Mouse (Mus musculus) ES-E14 (cell line): Measurements from ENCODE around the gene Ss18l1. TPM values are rescaled to one million over a fixed set of nuclear protein-coding genes. Genes with fewer than 3 reads are reported as not detected.

ENCODE experiments used
- DNase-seq: peaks from one replicate; pipeline ENCODE4 v3.0.0-alpha.2; 2013; ENCODE audit warnings: low read depth, low spot score
- H3K27ac ChIP-seq: 2 replicates; pipeline ENCODE4 v1.5.1; 2012; ENCODE audit warnings: low read depth, mild to moderate bottlenecking, low read length, moderate library complexity, mixed read lengths; ENCODE audit not compliant: poor library complexity, insufficient read depth, severe bottlenecking
- H3K36me3 ChIP-seq: 2 replicates; pipeline ENCODE4 v1.6.1; 2012; ENCODE audit warnings: mild to moderate bottlenecking, low read length, moderate library complexity, mixed read lengths; ENCODE audit not compliant: control insufficient read depth, poor library complexity, insufficient read depth, severe bottlenecking
- H3K4me1 ChIP-seq, 2 experiments: fragments of 150-350 bp in 1 of 2; sonication (generic) in 1 of 2; 2 replicates each; pipeline ENCODE4 v1.6.1; 2012; ENCODE audit warnings: low read length in 2 of 2, mild to moderate bottlenecking in 1 of 2, mixed read lengths in 1 of 2; ENCODE audit not compliant: control insufficient read depth in 2 of 2, insufficient read depth in 2 of 2, poor library complexity in 1 of 2
- H3K4me3 ChIP-seq, 2 experiments: fragments of 150-350 bp in 1 of 2; sonication (generic) in 1 of 2; 2 replicates each; pipeline ENCODE4 v1.5.1; 2012; ENCODE audit warnings: low read length in 2 of 2, low read depth in 1 of 2, mild to moderate bottlenecking in 1 of 2, mixed read lengths in 1 of 2; ENCODE audit not compliant: insufficient read depth in 1 of 2, poor library complexity in 1 of 2, severe bottlenecking in 1 of 2
- H3K9ac ChIP-seq: 2 replicates; pipeline ENCODE4 v1.6.1; 2012; ENCODE audit warnings: low read depth, mild to moderate bottlenecking, low read length, mixed read lengths; ENCODE audit not compliant: poor library complexity, insufficient read depth, severe bottlenecking
- H3K9me3 ChIP-seq: fragments of 150-350 bp; sonication (generic); 2 replicates; pipeline ENCODE4 v1.6.1; 2012; ENCODE audit warnings: low read depth, mild to moderate bottlenecking, low read length; ENCODE audit not compliant: control insufficient read depth, insufficient read depth
- CHD2 ChIP-seq: IDR thresholded peaks from 2 replicates; pipeline ENCODE4 v1.6.1; 2014; ENCODE audit warnings: mild to moderate bottlenecking, low read depth, low read length, inconsistent platforms
- HCFC1 ChIP-seq: IDR thresholded peaks from 2 replicates; pipeline ENCODE4 v1.6.1; 2012; ENCODE audit warnings: low read length, inconsistent platforms, borderline replicate concordance; ENCODE audit not compliant: insufficient read depth
- MAFK ChIP-seq: IDR thresholded peaks from 2 replicates; pipeline ENCODE4 v1.6.1; 2014; ENCODE audit warnings: mild to moderate bottlenecking, low read depth, low read length, inconsistent platforms; ENCODE audit not compliant: insufficient read depth
- ZC3H11A ChIP-seq: IDR thresholded peaks from 2 replicates; pipeline ENCODE4 v1.6.1; 2012; ENCODE audit warnings: low read depth, mild to moderate bottlenecking, inconsistent platforms, low read length, borderline replicate concordance
- ZNF384 ChIP-seq: IDR thresholded peaks from 2 replicates; pipeline ENCODE4 v1.6.1; 2012; ENCODE audit warnings: low read depth, low read length, inconsistent platforms
- in situ Hi-C, 2 experiments: fragments of 600-800 bp; cut with MboI; formaldehyde crosslinking; loops; one replicate each; pipeline ENCODE4 v1.15.1; 2025; ENCODE audit warnings: low sequenced_read_pairs in 2 of 2, inconsistent platforms in 1 of 2; ENCODE audit not compliant: unreplicated experiment in 2 of 2
- total RNA-seq: library from RNA; depleted of rRNA; stranded (reverse); fragments of 300-350 nt; gene quantifications from 2 replicates; pipeline ENCODE4 v1.2.3, GENCODE M21; 2012

Gene Ss18l1
- total RNA-seq, 1 experiment = 4.9 TPM

GRCm38 (mm10) chr2:180047980-180048635 is 5.8 kb downstream of the Ss18l1 start:
- DNase-seq = no peak
- H3K9me3 ChIP-seq = no peaks in the 10 kb centered on the region
- TF ChIP-seq ZC3H11A = no peak
- TF ChIP-seq HCFC1 = no peak
- no peak for TF ChIP-seq ZNF384
- no peak for TF ChIP-seq MAFK
- no peak for TF ChIP-seq CHD2
- no peak overlapping the region for H3K4me3 ChIP-seq
- no peak overlapping the region for H3K27ac ChIP-seq
- peaks cover 0 to 6% of the 10 kb centered on the region in 2 experiments; a peak in 1 of 4 replicates for H3K4me1 ChIP-seq
- 0 out of 2 replicates have a peak, but pooled peaks cover under 1% of the 10 kb centered on the region for H3K36me3 ChIP-seq
- H3K9ac ChIP-seq = no peak overlapping the region
- in situ Hi-C loops = loop anchor here (5.0 to 10.0 kb wide), 2 partner anchors 131 to 133 kb away; no protein-coding TSS in a partner anchor

GRCm38 (mm10) chr2:180050986-180051385 is 8.7 kb downstream of the Ss18l1 start:
- peaks cover 6% of the 10 kb centered on the region for H3K36me3 ChIP-seq
- H3K4me1 ChIP-seq = peaks cover 0 to 6% of the 10 kb centered on the region in 2 experiments; a peak in 1 of 4 replicates
- 0 out of 2 replicates have a peak, but pooled peaks have one; percentile 65 for TF ChIP-seq ZC3H11A
- no peak for TF ChIP-seq ZNF384
- no peak overlapping the region for H3K27ac ChIP-seq
- no peak overlapping the region for H3K9ac ChIP-seq
- peak; percentile 80 for DNase-seq
- H3K9me3 ChIP-seq = no peaks in the 10 kb centered on the region
- in situ Hi-C loops = no loop called here
- no peak overlapping the region for H3K4me3 ChIP-seq

GRCm38 (mm10) chr2:180051986-180052733 is 9.9 kb downstream of the Ss18l1 start:
- Histone ChIP-seq H3K27ac (no peak overlapping the region), H3K36me3 (peaks cover 9% of the 10 kb centered on the region), H3K9ac (no peak overlapping the region), H3K4me3 (no peak overlapping the region), H3K9me3 (no peaks in the 10 kb centered on the region), H3K4me1 (peaks cover 0 to 6% of the 10 kb centered on the region in 2 experiments; a peak in 1 of 4 replicates)
- in situ Hi-C loops = no loop called here
- DNase-seq = peak; percentile 36
- TF ChIP-seq ZNF384 (no peak), ZC3H11A (peak; percentile 16; the same call in 1 of the 2 replicates)

- Histone ChIP-seq H3K4me1 (peaks cover 0 to 6% of the 10 kb centered on the region in 2 experiments; a peak in 1 of 4 replicates), H3K36me3 (peaks cover 16% of the 10 kb centered on the region), H3K4me3 (no peak overlapping the region), H3K27ac (no peak overlapping the region), H3K9me3 (no peaks in the 10 kb centered on the region), H3K9ac (no peak overlapping the region)
- in situ Hi-C loops = no loop called here
- TF ChIP-seq HCFC1 = no peak
- no peak for TF ChIP-seq MAFK
- TF ChIP-seq ZC3H11A = no peak
- TF ChIP-seq CHD2 = no peak
- no peak for TF ChIP-seq ZNF384
- no peak for DNase-seq
Measured at GRCm38 (mm10) chr2:180053001-180053400, 10.7 kb downstream of the Ss18l1 start.
